Mouse (Mus musculus): ENCODE data around the gene Zfp575.

DNA sequence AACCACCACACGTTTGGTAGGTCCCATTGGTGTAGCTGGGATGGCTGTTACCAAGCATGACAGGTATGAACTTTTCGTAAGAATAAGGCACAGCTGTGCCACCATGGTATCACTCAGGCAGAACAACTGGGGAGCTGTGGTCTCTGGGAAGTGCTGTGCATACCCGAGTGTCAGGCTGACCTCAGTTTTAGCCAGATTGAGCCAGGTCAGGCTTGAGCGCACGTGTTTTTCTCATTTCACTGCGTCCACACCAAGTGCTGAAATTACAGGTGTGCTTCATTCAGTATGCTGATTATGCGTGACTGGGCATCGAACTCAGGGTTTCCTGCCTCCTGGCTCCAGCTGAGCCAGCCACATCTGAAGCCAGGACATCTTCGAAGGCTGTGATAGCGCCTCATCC is 31.7 kb downstream of the Zfp575 start:
- TF ChIP-seq CTCF (IDR thresholded peaks at IDR 0.05; ENCODE audit: borderline replicate concordance, extremely low read depth, insufficient read depth, insufficient read length) (no peak), POLR2A (IDR thresholded peaks at IDR 0.05; ENCODE audit: borderline replicate concordance, extremely low read depth, insufficient read depth, insufficient read length, poor library complexity, severe bottlenecking) (no peak)

All from brain, embryonic 14.5 days (tissue).